Mouse (Mus musculus) spleen, adult 10 weeks (tissue): Measurements from ENCODE around the gene BC003965. TPM values are rescaled to one million over a fixed set of nuclear protein-coding genes. Genes with fewer than 3 reads are reported as not detected.

Source experiments
- polyA plus RNA-seq: library from polyadenylated mRNA; stranded (reverse); fragments of 350-450 nt; fragmentation: Illumina TruSeq; extraction: RNeasy Lipid Tissue Mini Kit (QIAGEN cat#74804); gene quantifications from one replicate; pipeline ENCODE4 v1.2.3, GENCODE M21; 2015; ENCODE audit warnings: low replicate concordance; ENCODE audit not compliant: insufficient read depth

BC003965 gene
- polyA plus RNA-seq, result 15.8 TPM

GRCm38 (mm10) chr17:25184129-25184691 lies at the start of gene BC003965:
Gene BC003965 (plus strand): TSS chr17:25184554.

GRCm38 (mm10) chr17:25162161-25162560 lies 22.2 kb upstream of the BC003965 start, which contains the start of gene Ccdc154:
Gene Ccdc154 (plus strand): TSS chr17:25162461.

GRCm38 (mm10) chr17:25175411-25175810 lies 8.9 kb upstream of the BC003965 start, which contains the start of gene Gm38655:
Gene Gm38655 (minus strand): TSS chr17:25175471.

GRCm38 (mm10) chr17:25188150-25189031 lies 4.0 kb downstream of the BC003965 start, which contains the start of gene Unkl:
Gene Unkl (plus strand): TSS chr17:25188397.

Other genes starting within 250 kb of the BC003965 start
- 68.1 TPM for gene Mapk8ip3, start 247.6 kb upstream of the BC003965 start, polyA plus RNA-seq
- 50.0 TPM for gene Jpt2, start 223.9 kb upstream of the BC003965 start, polyA plus RNA-seq
- 25.7 TPM for gene Cramp1l, start 168.8 kb upstream of the BC003965 start, polyA plus RNA-seq
- gene Ift140, start 168.5 kb upstream of the BC003965 start, polyA plus RNA-seq, result 42.9 TPM
- gene Tmem204, start 101.0 kb upstream of the BC003965 start, polyA plus RNA-seq, result 19.4 TPM
- gene Telo2, start 68.6 kb upstream of the BC003965 start, polyA plus RNA-seq, result 20.8 TPM
- gene Ptx4, start 63.8 kb upstream of the BC003965 start, polyA plus RNA-seq, result not detected
- gene Clcn7, start 51.2 kb upstream of the BC003965 start, polyA plus RNA-seq, result 21.3 TPM
- gene Ccdc154, start 22.1 kb upstream of the BC003965 start, polyA plus RNA-seq, result not detected
- gene Gm38655, start 9.1 kb upstream of the BC003965 start, polyA plus RNA-seq, result not detected
- 23.8 TPM for gene Unkl, start 3.8 kb downstream of the BC003965 start, polyA plus RNA-seq
- 26.3 TPM for gene Gnptg, start 55.6 kb downstream of the BC003965 start, polyA plus RNA-seq
- gene Tsr3, start 55.6 kb downstream of the BC003965 start, polyA plus RNA-seq, result 13.5 TPM
- gene Baiap3, start 71.8 kb downstream of the BC003965 start, polyA plus RNA-seq, result 4.9 TPM
- gene Ube2i, start 90.1 kb downstream of the BC003965 start, polyA plus RNA-seq, result 482 TPM
- 0.19 TPM for gene Prss34, start 113.8 kb downstream of the BC003965 start, polyA plus RNA-seq
- gene Prss28, start 124.1 kb downstream of the BC003965 start, polyA plus RNA-seq, result not detected
- gene Prss29, start 134.1 kb downstream of the BC003965 start, polyA plus RNA-seq, result not detected
- gene Tpsab1, start 161.0 kb downstream of the BC003965 start, polyA plus RNA-seq, result not detected
- 0.61 TPM for gene Tpsb2, start 181.8 kb downstream of the BC003965 start, polyA plus RNA-seq
- gene Tpsg1, start 184.7 kb downstream of the BC003965 start, polyA plus RNA-seq, result not detected
- 2.7 TPM for gene Cacna1h, start 249.2 kb downstream of the BC003965 start, polyA plus RNA-seq